Mouse (Mus musculus) mouse trophoblast stem cell (cell line): Measurements from ENCODE around the gene Fkbp11.
"Not testable (repeated sequence)": the region's sequence is repeated elsewhere in the genome, so short reads cannot be mapped to it uniquely, and the experiment has no call there.

Experiments
- in situ Hi-C, 2 experiments: fragments of 300-500 bp; cut with MseI, MboI; formaldehyde crosslinking; loops; 2 replicates in 1 of 2; 3 replicates in 1 of 2; pipeline ENCODE4 v1.15.1; 2025

Gene Fkbp11

GRCm38 (mm10) chr15:98727443-98728321 is at the start of gene Fkbp11:
Gene Fkbp11 (minus strand): TSS chr15:98728198.
- in situ Hi-C loops = no loop called here

- in situ Hi-C loops = no loop called here
These were observed 49.8 kb upstream of the Fkbp11 start, which contains the start of gene Wnt10b for GRCm38 (mm10) chr15:98777762-98778161. Gene Wnt10b (minus strand): TSS chr15:98778150.

GRCm38 (mm10) chr15:98777005-98777616 is 49.1 kb upstream of the Fkbp11 start:
- in situ Hi-C loops = no loop called here

GRCm38 (mm10) chr15:98776280-98777004 is 48.4 kb upstream of the Fkbp11 start:
- in situ Hi-C loops = no loop called here

GRCm38 (mm10) chr15:98775533-98775932 is 47.5 kb upstream of the Fkbp11 start:
- in situ Hi-C loops = no loop called here

- in situ Hi-C loops = no loop called here
These were observed 46.1 kb upstream of the Fkbp11 start for GRCm38 (mm10) chr15:98774096-98774495.

- in situ Hi-C loops = no loop called here
These were observed 44.7 kb upstream of the Fkbp11 start for GRCm38 (mm10) chr15:98772511-98773211.

- in situ Hi-C loops = no loop called here
These were observed 43.9 kb upstream of the Fkbp11 start for GRCm38 (mm10) chr15:98771813-98772425.

- in situ Hi-C loops = no loop called here
These were observed 40.3 kb upstream of the Fkbp11 start for GRCm38 (mm10) chr15:98768259-98768658.

GRCm38 (mm10) chr15:98765929-98766328 is 37.9 kb upstream of the Fkbp11 start:
- in situ Hi-C loops = no loop called here

GRCm38 (mm10) chr15:98762670-98763529 is 34.9 kb upstream of the Fkbp11 start, which contains the start of gene Arf3:
Gene Arf3 (minus strand): TSS chr15:98763214.
- in situ Hi-C loops = no loop called here

GRCm38 (mm10) chr15:98762201-98762621 is 34.2 kb upstream of the Fkbp11 start:
- in situ Hi-C loops = no loop called here

GRCm38 (mm10) chr15:98754125-98754524 is 26.1 kb upstream of the Fkbp11 start:
- in situ Hi-C loops = no loop called here

GRCm38 (mm10) chr15:98753021-98753423 is 25.0 kb upstream of the Fkbp11 start:
- in situ Hi-C loops = no loop called here

GRCm38 (mm10) chr15:98749093-98749492 is 21.1 kb upstream of the Fkbp11 start:
- in situ Hi-C loops = no loop called here

GRCm38 (mm10) chr15:98747296-98747695 is 19.3 kb upstream of the Fkbp11 start:
- in situ Hi-C loops = no loop called here

- in situ Hi-C loops = no loop called here
These were observed 18.5 kb upstream of the Fkbp11 start for GRCm38 (mm10) chr15:98746344-98746965.

- in situ Hi-C loops = not testable (repeated sequence)
These were observed 15.9 kb upstream of the Fkbp11 start for GRCm38 (mm10) chr15:98743863-98744262.

- in situ Hi-C loops = no loop called here
These were observed 14.9 kb upstream of the Fkbp11 start for GRCm38 (mm10) chr15:98742766-98743428.
